In the genomic region with DNA sequence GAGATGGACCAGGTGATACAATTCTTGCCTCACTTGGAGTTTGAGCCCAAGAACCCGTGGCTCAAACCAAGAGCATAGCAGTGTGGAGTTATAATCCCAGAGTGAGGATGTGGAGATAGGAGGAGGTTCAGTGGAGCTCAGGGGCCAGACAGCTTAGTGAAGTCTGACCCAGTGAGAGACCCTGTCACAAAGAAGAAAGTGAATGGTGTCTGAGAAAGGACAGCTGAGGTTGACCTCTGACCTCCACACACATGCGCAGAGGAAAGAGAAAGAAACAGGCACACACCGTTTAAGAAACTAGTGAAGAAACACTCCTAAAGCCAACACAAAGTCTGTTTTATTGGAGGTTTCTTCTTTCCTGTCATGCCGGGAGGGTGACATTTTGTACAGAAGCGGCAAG, we compare ENCODE assay signal across 20 mouse cellular contexts.
"Had no signal": no experiment of that assay in that cellular context is flagged by ENCODE, and none has a peak within 500 bp of the region (broad histone marks: within the 10 kb centered on the region; RNA-seq: fewer than 3 reads in every experiment).

No protein-coding gene starts in this region.

- DNase-seq: liver, postnatal 0 days; lung, adult 2 months; lung, postnatal 14 days; lung, postnatal 36 days; midbrain, embryonic 14.5 days; retina, postnatal 1 day; right cerebral cortex, adult 18-20 months; right cerebral cortex, postnatal 25 days; right cerebral cortex, postnatal 4 days; spleen, adult 18-20 months; thymus, adult 18-20 months; thymus, postnatal 14 days; thymus, postnatal 36 days had no signal

- H3K4me2 ChIP-seq: lung, embryonic 15.5 days; midbrain, embryonic 12.5 days; neural tube, embryonic 13.5 days; neural tube, embryonic 15.5 days had no signal

- H3K36me3 ChIP-seq: lung, embryonic 15.5 days; midbrain, embryonic 12.5 days; neural tube, embryonic 13.5 days; neural tube, embryonic 15.5 days had no signal

- H3K27ac ChIP-seq: lung, embryonic 15.5 days; midbrain, embryonic 12.5 days; neural tube, embryonic 13.5 days; neural tube, embryonic 15.5 days had no signal

- H3K4me3 ChIP-seq: lung, embryonic 15.5 days; midbrain, embryonic 12.5 days; myocyte; neural tube, embryonic 13.5 days; neural tube, embryonic 15.5 days had no signal

- H3K4me1 ChIP-seq: lung, embryonic 15.5 days; midbrain, embryonic 12.5 days; neural tube, embryonic 13.5 days; neural tube, embryonic 15.5 days had no signal

- H3K9me3 ChIP-seq: lung, embryonic 15.5 days; midbrain, embryonic 12.5 days; neural tube, embryonic 13.5 days; neural tube, embryonic 15.5 days had no signal

- H3K9ac ChIP-seq: liver, postnatal 0 days; lung, embryonic 15.5 days; midbrain, embryonic 12.5 days; neural tube, embryonic 13.5 days; neural tube, embryonic 15.5 days had no signal

- ATAC-seq: liver, postnatal 0 days; lung, postnatal 0 days; midbrain, embryonic 16.5 days had no signal

- H3K27me3 ChIP-seq: lung, embryonic 15.5 days; midbrain, embryonic 12.5 days; neural tube, embryonic 13.5 days; neural tube, embryonic 15.5 days had no signal
